Mouse (Mus musculus) neural tube, embryonic 11.5 days (tissue): ENCODE measurements around the gene Ttc28. TPM values are rescaled to one million over a fixed set of nuclear protein-coding genes. Genes with fewer than 3 reads are reported as not detected.

Experiments used
- ATAC-seq: fragments of 200-750 bp; cut with Nextera tagmentation; 2 replicates; pipeline ENCODE4 v1.8.0; 2017; ENCODE audit warnings: moderate number of reproducible peaks, mild to moderate bottlenecking, moderate TSS enrichment, moderate library complexity; ENCODE audit not compliant: insufficient read depth, low FRiP score, low TSS enrichment
- DNase-seq: peaks from one replicate; pipeline ENCODE4 v3.0.0-alpha.2; 2015; ENCODE audit warnings: low spot score
- H3K27ac ChIP-seq: fragments of 300-500 bp; sonication (generic); 2 replicates; pipeline ENCODE4 v1.5.1; 2014; ENCODE audit warnings: low read depth, mild to moderate bottlenecking, low read length
- H3K27me3 ChIP-seq: fragments of 300-500 bp; sonication (generic); 2 replicates; pipeline ENCODE4 v1.6.1; 2014; ENCODE audit warnings: mild to moderate bottlenecking, low read length, mixed read lengths; ENCODE audit not compliant: control insufficient read depth, insufficient read depth
- H3K36me3 ChIP-seq: fragments of 300-500 bp; sonication (generic); 2 replicates; pipeline ENCODE4 v1.6.1; 2014; ENCODE audit warnings: mild to moderate bottlenecking, low read length, moderate library complexity, mixed read lengths; ENCODE audit not compliant: control insufficient read depth, insufficient read depth
- H3K4me1 ChIP-seq: fragments of 300-500 bp; sonication (generic); 2 replicates; pipeline ENCODE4 v1.6.1; 2014; ENCODE audit warnings: low read length, mixed read lengths; ENCODE audit not compliant: control insufficient read depth, insufficient read depth
- H3K4me2 ChIP-seq: fragments of 300-500 bp; sonication (generic); 2 replicates; pipeline ENCODE4 v1.6.1; 2014; ENCODE audit warnings: low read depth, mild to moderate bottlenecking, moderate library complexity
- H3K4me3 ChIP-seq: fragments of 300-500 bp; sonication (generic); 2 replicates; pipeline ENCODE4 v1.5.1; 2014; ENCODE audit warnings: low read depth, low read length
- H3K9ac ChIP-seq: fragments of 300-500 bp; sonication (generic); 2 replicates; pipeline ENCODE4 v1.6.1; 2014; ENCODE audit warnings: mild to moderate bottlenecking, low read length
- H3K9me3 ChIP-seq: fragments of 300-500 bp; sonication (generic); 2 replicates; pipeline ENCODE4 v1.6.1; 2016; ENCODE audit warnings: low read length; ENCODE audit not compliant: control insufficient read depth
- WGBS: fragments of 180-500 bp; shearing (Covaris S2); extraction: QIAGEN DNeasy Blood & Tissue Kit; methylation state at CpG from one replicate; pipeline ENCODE4 v1.1.7; 2014; 5-methylcytosine and 5-hydroxymethylcytosine counted together
- polyA plus RNA-seq: library from polyadenylated mRNA; unstranded; fragments of >200 nt; fragmentation: Nextera tagmentation; extraction: Ambion mirVana; gene quantifications from 2 replicates; pipeline ENCODE4 v1.2.1, GENCODE M21; 2014

The Ttc28 gene
- polyA plus RNA-seq, 1 experiment from 2014 or later = 16.1 TPM

GRCm38 (mm10) chr5:111098516-111099274 lies 219.1 kb downstream of the Ttc28 start:
- Histone ChIP-seq H3K36me3 (peaks cover 2% of the 10 kb centered on the region; the same call in 1 of the 2 replicates), H3K4me3 (no peak overlapping the region), H3K9me3 (no peaks in the 10 kb centered on the region), H3K27me3 (no peaks in the 10 kb centered on the region), H3K4me1 (peaks cover 25% of the 10 kb centered on the region), H3K27ac (peak overlapping the region; percentile 58), H3K4me2 (no peak overlapping the region), H3K9ac (peak overlapping the region; percentile 30)
- DNase-seq (peak; percentile 28), ATAC-seq (no peak)
- WGBS = 23% methylated on average over 7 of the region's 7 CpGs

GRCm38 (mm10) chr5:111100585-111100984 lies 221.0 kb downstream of the Ttc28 start:
- DNase-seq = no peak
- H3K27me3 ChIP-seq = no peaks in the 10 kb centered on the region
- peaks cover 2% of the 10 kb centered on the region; the same call in 1 of the 2 replicates for H3K36me3 ChIP-seq
- H3K27ac ChIP-seq = no peak overlapping the region
- no peak overlapping the region for H3K9ac ChIP-seq
- no peak overlapping the region for H3K4me2 ChIP-seq
- peaks cover 25% of the 10 kb centered on the region for H3K4me1 ChIP-seq
- H3K9me3 ChIP-seq = no peaks in the 10 kb centered on the region
- no peak for ATAC-seq
- 83% methylated on average over 7 of the region's 7 CpGs for WGBS
- H3K4me3 ChIP-seq = no peak overlapping the region

GRCm38 (mm10) chr5:111101383-111101932 lies 221.9 kb downstream of the Ttc28 start:
- H3K9me3 ChIP-seq = no peaks in the 10 kb centered on the region
- no peaks in the 10 kb centered on the region for H3K27me3 ChIP-seq
- ATAC-seq = no peak
- peaks cover 22% of the 10 kb centered on the region for H3K4me1 ChIP-seq
- no peak overlapping the region for H3K4me3 ChIP-seq
- H3K9ac ChIP-seq = no peak overlapping the region
- 58% methylated on average over 6 of the region's 6 CpGs for WGBS
- no peak for DNase-seq
- peaks cover 2% of the 10 kb centered on the region; the same call in 1 of the 2 replicates for H3K36me3 ChIP-seq
- no peak overlapping the region for H3K27ac ChIP-seq
- H3K4me2 ChIP-seq = no peak overlapping the region

GRCm38 (mm10) chr5:111104801-111105200 lies 225.2 kb downstream of the Ttc28 start:
- WGBS = 91% methylated on average over 7 of the region's 7 CpGs

GRCm38 (mm10) chr5:111111378-111111777 lies 231.8 kb downstream of the Ttc28 start:
- Histone ChIP-seq H3K4me3 (no peak overlapping the region), H3K27me3 (no peaks in the 10 kb centered on the region), H3K9me3 (no peaks in the 10 kb centered on the region), H3K9ac (no peak overlapping the region), H3K4me2 (no peak overlapping the region), H3K36me3 (no peaks in the 10 kb centered on the region), H3K27ac (no peak overlapping the region), H3K4me1 (0 out of 2 replicates have a peak, but pooled peaks cover 8% of the 10 kb centered on the region)
- 65% methylated on average over 6 of the region's 6 CpGs for WGBS
- no peak for DNase-seq
- no peak for ATAC-seq

More at GRCm38 (mm10) chr5:111104801-111105200, 225.2 kb downstream of the Ttc28 start:
- Histone ChIP-seq H3K4me1 (no peaks in the 10 kb centered on the region), H3K27ac (no peak overlapping the region), H3K9me3 (no peaks in the 10 kb centered on the region), H3K4me2 (no peak overlapping the region), H3K4me3 (no peak overlapping the region), H3K27me3 (no peaks in the 10 kb centered on the region), H3K9ac (no peak overlapping the region), H3K36me3 (peaks cover 2% of the 10 kb centered on the region; the same call in 1 of the 2 replicates)
- DNase-seq (no peak), ATAC-seq (no peak)

- ATAC-seq = no peak
- 63% methylated on average over 7 of the region's 7 CpGs for WGBS
- no peak for DNase-seq
- H3K4me3 ChIP-seq = no peak overlapping the region
- no peaks in the 10 kb centered on the region for H3K9me3 ChIP-seq
- no peak overlapping the region for H3K27ac ChIP-seq
- H3K27me3 ChIP-seq = no peaks in the 10 kb centered on the region
- H3K9ac ChIP-seq = no peak overlapping the region
- 0 out of 2 replicates have a peak, but pooled peaks cover 8% of the 10 kb centered on the region for H3K4me1 ChIP-seq
- no peak overlapping the region for H3K4me2 ChIP-seq
- no peaks in the 10 kb centered on the region for H3K36me3 ChIP-seq
Measured at GRCm38 (mm10) chr5:111113183-111113582, 233.6 kb downstream of the Ttc28 start.

- Histone ChIP-seq H3K36me3 (no peaks in the 10 kb centered on the region), H3K9me3 (no peaks in the 10 kb centered on the region), H3K27ac (no peak overlapping the region), H3K4me3 (no peak overlapping the region), H3K4me2 (no peak overlapping the region), H3K9ac (no peak overlapping the region), H3K4me1 (0 out of 2 replicates have a peak, but pooled peaks cover 8% of the 10 kb centered on the region), H3K27me3 (no peaks in the 10 kb centered on the region)
- DNase-seq = no peak
- WGBS = 70% methylated on average over 8 of the region's 8 CpGs
- no peak for ATAC-seq
Measured at GRCm38 (mm10) chr5:111113694-111114375, 234.2 kb downstream of the Ttc28 start.

- ATAC-seq = no peak
Measured at GRCm38 (mm10) chr5:111114597-111114996, 235.0 kb downstream of the Ttc28 start.

More at GRCm38 (mm10) chr5:111114597-111114996, 235.0 kb downstream of the Ttc28 start:
- Histone ChIP-seq H3K9ac (no peak overlapping the region), H3K4me3 (no peak overlapping the region), H3K9me3 (no peaks in the 10 kb centered on the region), H3K27me3 (no peaks in the 10 kb centered on the region), H3K4me2 (no peak overlapping the region), H3K27ac (no peak overlapping the region), H3K36me3 (no peaks in the 10 kb centered on the region), H3K4me1 (0 out of 2 replicates have a peak, but pooled peaks cover 8% of the 10 kb centered on the region)
- DNase-seq = no peak
- 73% methylated on average over 10 of the region's 10 CpGs for WGBS
